Mouse (Mus musculus) small intestine, adult 2 months (tissue): Measurements from ENCODE around the gene Taf5.

Experiments used
- CTCF ChIP-seq: fragments of 200-500 bp; IDR thresholded peaks from 2 replicates; pipeline ENCODE4 v1.5.1; 2012; ENCODE audit warnings: low read depth, mild to moderate bottlenecking, control low read depth, inconsistent platforms, low read length, moderate library complexity, mixed read lengths; ENCODE audit not compliant: insufficient replicate concordance, insufficient read length; ENCODE audit errors: extremely low read depth
- POLR2A ChIP-seq: fragments of 200-500 bp; IDR thresholded peaks from 2 replicates; pipeline ENCODE4 v1.6.1; 2012; ENCODE audit warnings: low read depth, mild to moderate bottlenecking, control low read depth, inconsistent platforms, low read length, moderate library complexity

DNA sequence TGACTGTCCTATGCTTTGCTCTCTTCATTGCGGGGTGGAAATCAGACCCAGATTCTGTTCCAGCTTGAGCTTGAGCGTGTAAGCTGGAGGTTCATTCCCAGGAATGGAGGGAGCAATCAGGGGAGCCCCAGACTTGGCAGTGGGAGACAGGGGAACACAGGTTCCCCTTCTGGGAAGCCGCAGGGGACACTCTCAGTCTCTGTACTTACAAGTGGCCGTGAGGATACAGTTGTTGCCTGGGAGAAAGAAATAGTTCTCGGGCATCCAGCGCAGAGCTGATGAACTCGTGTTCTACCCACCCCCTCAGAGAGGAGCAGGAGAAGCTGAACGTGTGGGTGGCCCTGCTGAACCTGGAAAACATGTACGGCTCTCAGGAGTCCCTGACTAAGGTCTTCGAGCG lies 61.3 kb downstream of the Taf5 start:
- TF ChIP-seq POLR2A (no peak), CTCF (no peak)
